Mouse (Mus musculus) kidney, adult 2 months (tissue): Measurements from ENCODE around the gene Herc2. TPM values are rescaled to one million over a fixed set of nuclear protein-coding genes. Genes with fewer than 3 reads are reported as not detected.

Experiments
- DNase-seq: peaks from one replicate; pipeline ENCODE4 v3.0.0; 2021
- H3K27ac ChIP-seq: fragments of 200-500 bp; 2 replicates; pipeline ENCODE4 v1.5.1; 2012; ENCODE audit warnings: low read depth, low read length, control low read depth, inconsistent platforms; ENCODE audit not compliant: insufficient read depth
- H3K27me3 ChIP-seq: fragments of 200-500 bp; replicated peaks from 2 replicates; pipeline ENCODE4 v1.6.1; 2012; ENCODE audit warnings: mild to moderate bottlenecking, moderate library complexity, low read length, inconsistent platforms; ENCODE audit not compliant: control insufficient read depth, insufficient read depth
- H3K36me3 ChIP-seq: fragments of 200-500 bp; 2 replicates; pipeline ENCODE4 v1.6.1; 2012; ENCODE audit warnings: mild to moderate bottlenecking, moderate library complexity, low read length, inconsistent platforms; ENCODE audit not compliant: control insufficient read depth, insufficient read depth
- H3K4me1 ChIP-seq: fragments of 200-500 bp; 2 replicates; pipeline ENCODE4 v1.6.1; 2011; ENCODE audit warnings: low read length; ENCODE audit not compliant: control insufficient read depth, insufficient read depth
- H3K4me3 ChIP-seq: fragments of 200-500 bp; 2 replicates; pipeline ENCODE4 v1.5.1; 2011; ENCODE audit warnings: mild to moderate bottlenecking, low read depth, low read length, control low read depth; ENCODE audit not compliant: insufficient read depth
- CTCF ChIP-seq: fragments of 200-500 bp; conservative IDR thresholded peaks from 2 replicates; pipeline ENCODE4 v1.5.1; 2011; ENCODE audit warnings: low read depth, mild to moderate bottlenecking, control low read depth, low read length, moderate library complexity, mixed read lengths; ENCODE audit not compliant: insufficient read depth, insufficient read length
- POLR2A ChIP-seq: fragments of 200-500 bp; IDR thresholded peaks from one replicate; pipeline ENCODE4 v1.6.1; 2011; ENCODE audit warnings: low read depth, low read length, control low read depth
- WGBS: fragments of 180-500 bp; shearing (Covaris S2); methylation state at CpG from one replicate; pipeline ENCODE4 v1.1.7; 2018; 5-methylcytosine and 5-hydroxymethylcytosine counted together
- polyA plus RNA-seq: library from polyadenylated mRNA; depleted of rRNA; stranded (reverse); fragments of >200 nt; gene quantifications from 2 replicates; pipeline ENCODE4 v1.2.3, GENCODE M21; 2012

Herc2 gene
- polyA plus RNA-seq, 1 experiment = 19.0 TPM

- TF ChIP-seq POLR2A (no peak), CTCF (no peak)
- WGBS = 78% methylated on average over 3 of the region's 3 CpGs
Observed at GRCm38 (mm10) chr7:56044267-56044629, 5.7 kb upstream of the Herc2 start.

GRCm38 (mm10) chr7:56047178-56047577, 2.8 kb upstream of the Herc2 start:
- no peak overlapping the region for H3K27ac ChIP-seq
- no peaks in the 10 kb centered on the region for H3K36me3 ChIP-seq
- peak; percentile 48 for DNase-seq
- TF ChIP-seq CTCF (no peak), POLR2A (no peak)
- 18% methylated on average over 1 of the region's 1 CpGs for WGBS
- H3K27me3 ChIP-seq = no peaks in the 10 kb centered on the region
- peaks cover 15% of the 10 kb centered on the region; the same call in 1 of the 2 replicates for H3K4me1 ChIP-seq
- no peak overlapping the region for H3K4me3 ChIP-seq

More at GRCm38 (mm10) chr7:56044267-56044629, 5.7 kb upstream of the Herc2 start:
- Histone ChIP-seq H3K27ac (no peak overlapping the region), H3K4me3 (no peak overlapping the region), H3K36me3 (no peaks in the 10 kb centered on the region), H3K27me3 (no peaks in the 10 kb centered on the region), H3K4me1 (peaks cover 9% of the 10 kb centered on the region; the same call in 1 of the 2 replicates)
- no peak for DNase-seq

- TF ChIP-seq POLR2A (no peak), CTCF (no peak)
- peak overlapping the region; percentile 70 for H3K4me3 ChIP-seq
- peaks cover 15% of the 10 kb centered on the region; the same call in 1 of the 2 replicates for H3K4me1 ChIP-seq
- WGBS = under 1% methylated on average over 18 of the region's 18 CpGs
- no peaks in the 10 kb centered on the region for H3K36me3 ChIP-seq
- DNase-seq = peak; percentile 46
- no peaks in the 10 kb centered on the region for H3K27me3 ChIP-seq
- H3K27ac ChIP-seq = peak overlapping the region; percentile 46
Observed at GRCm38 (mm10) chr7:56050487-56050911, 503 bp downstream of the Herc2 start.

- Histone ChIP-seq H3K4me1 (peaks cover 10% of the 10 kb centered on the region; the same call in 1 of the 2 replicates), H3K27ac (no peak overlapping the region), H3K36me3 (no peaks in the 10 kb centered on the region), H3K4me3 (no peak overlapping the region), H3K27me3 (no peaks in the 10 kb centered on the region)
- no peak for DNase-seq
- TF ChIP-seq POLR2A = no peak
Observed at GRCm38 (mm10) chr7:56052996-56053395, 3.0 kb downstream of the Herc2 start.

GRCm38 (mm10) chr7:56055338-56055737, 5.3 kb downstream of the Herc2 start:
- H3K4me3 ChIP-seq = no peak overlapping the region
- H3K27ac ChIP-seq = no peak overlapping the region
- DNase-seq = no peak
- H3K4me1 ChIP-seq = peaks cover 5% of the 10 kb centered on the region; the same call in 1 of the 2 replicates
- no peaks in the 10 kb centered on the region for H3K27me3 ChIP-seq
- 90% methylated on average over 3 of the region's 3 CpGs for WGBS
- TF ChIP-seq CTCF (no peak), POLR2A (no peak)
- no peaks in the 10 kb centered on the region for H3K36me3 ChIP-seq

GRCm38 (mm10) chr7:56064876-56065275, 14.9 kb downstream of the Herc2 start:
- no peaks in the 10 kb centered on the region for H3K27me3 ChIP-seq
- DNase-seq = peak; percentile 90
- TF ChIP-seq POLR2A (no peak), CTCF (no peak)
- H3K27ac ChIP-seq = no peak overlapping the region; the same call in 1 of the 2 replicates
- peaks cover 2% of the 10 kb centered on the region; the same call in 1 of the 2 replicates for H3K36me3 ChIP-seq
- H3K4me3 ChIP-seq = no peak overlapping the region
- 59% methylated on average over 1 of the region's 1 CpGs for WGBS
- peaks cover 3% of the 10 kb centered on the region; the same call in 1 of the 2 replicates for H3K4me1 ChIP-seq

GRCm38 (mm10) chr7:56066136-56066535, 16.1 kb downstream of the Herc2 start:
- H3K4me1 ChIP-seq = peaks cover 3% of the 10 kb centered on the region; the same call in 1 of the 2 replicates
- no peaks in the 10 kb centered on the region for H3K27me3 ChIP-seq
- TF ChIP-seq POLR2A (no peak), CTCF (no peak)
- no peak for DNase-seq
- WGBS = 45% methylated on average over 2 of the region's 2 CpGs
- peaks cover 2% of the 10 kb centered on the region; the same call in 1 of the 2 replicates for H3K36me3 ChIP-seq
- H3K4me3 ChIP-seq = no peak overlapping the region
- H3K27ac ChIP-seq = no peak overlapping the region
